Mouse (Mus musculus) monocyte, adult 2 months (primary cell): ENCODE data around the gene Zglp1.
"Not testable (repeated sequence)": the region's sequence is repeated elsewhere in the genome, so short reads cannot be mapped to it uniquely, and the experiment has no call there.

ENCODE experiments used
- DNase-seq, 2 experiments: peaks; one replicate each; pipeline ENCODE4 v3.0.0; 2022; ENCODE audit warnings: low spot score in 2 of 2, low read depth in 1 of 2

Gene Zglp1

DNA sequence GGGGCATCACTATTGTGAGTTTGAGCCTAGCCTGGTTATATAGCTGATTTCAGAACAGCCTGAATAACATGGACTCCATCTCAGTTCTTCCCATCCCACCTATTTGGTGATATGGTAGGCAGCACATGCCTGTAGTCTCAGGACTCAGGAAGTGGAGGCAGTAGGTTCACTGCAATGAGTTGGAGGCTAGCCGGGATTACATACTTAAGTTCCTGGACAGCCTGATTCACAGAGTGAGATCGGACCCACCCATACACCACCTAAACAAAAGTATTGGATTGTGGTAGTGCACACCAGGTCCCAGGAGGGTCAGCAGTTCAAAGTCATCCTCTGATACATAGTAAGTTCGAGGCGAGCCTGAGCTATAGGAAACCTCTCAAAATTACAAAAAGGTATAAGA is 5.7 kb upstream of the Zglp1 start:
- DNase-seq: no peak

- no peak for DNase-seq
These were observed 4.0 kb downstream of the Zglp1 start for GRCm38 (mm10) chr9:21062928-21063327.

- DNase-seq: no peak
These were observed 15.3 kb downstream of the Zglp1 start for GRCm38 (mm10) chr9:21051578-21051977.

GRCm38 (mm10) chr9:21045235-21045634 is 21.7 kb downstream of the Zglp1 start:
- no peak for DNase-seq

GRCm38 (mm10) chr9:21044785-21045184 is 22.1 kb downstream of the Zglp1 start:
- DNase-seq: not testable (repeated sequence)

DNA sequence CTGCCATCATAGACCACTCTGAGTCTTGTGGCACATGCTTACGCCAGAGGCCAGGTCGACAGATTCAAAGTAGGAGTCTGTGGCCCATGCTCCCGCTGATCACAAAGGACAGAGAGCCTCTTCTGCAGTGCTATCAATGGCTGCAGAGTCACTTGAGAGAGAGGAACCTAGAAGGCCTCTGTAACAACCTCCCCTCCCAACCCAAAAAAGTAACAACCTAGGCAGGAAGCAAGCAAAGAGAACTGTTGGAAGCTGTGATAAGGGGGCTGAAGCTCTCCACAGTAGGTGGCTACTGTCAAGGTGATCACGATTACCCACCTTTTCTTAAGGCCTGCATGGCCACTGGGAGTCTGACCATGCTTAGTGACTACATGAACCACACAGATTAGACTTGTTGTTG is 23.3 kb downstream of the Zglp1 start:
- no peak for DNase-seq

- no peak for DNase-seq
These were observed 25.6 kb downstream of the Zglp1 start for GRCm38 (mm10) chr9:21041308-21041707.

DNA sequence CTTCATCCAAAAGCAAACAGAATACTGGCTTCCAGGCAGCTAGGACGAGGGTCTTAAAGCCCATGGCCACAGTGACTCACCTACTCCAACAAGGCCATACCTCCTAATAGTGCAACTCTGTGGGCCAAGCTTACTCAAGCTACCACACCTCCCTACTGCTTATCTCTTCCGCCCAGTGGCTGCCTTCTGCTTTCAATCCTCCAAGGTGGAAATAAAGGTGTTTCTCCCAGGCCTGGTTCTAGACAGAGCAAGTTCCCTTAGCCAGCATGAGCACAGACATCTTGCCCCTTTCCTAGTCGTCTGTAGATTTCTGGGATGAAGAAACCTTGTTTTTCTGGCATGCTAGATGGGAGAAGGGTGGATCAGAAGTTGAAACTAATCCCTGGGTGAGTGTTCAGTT is 27.1 kb downstream of the Zglp1 start:
- no peak for DNase-seq

DNA sequence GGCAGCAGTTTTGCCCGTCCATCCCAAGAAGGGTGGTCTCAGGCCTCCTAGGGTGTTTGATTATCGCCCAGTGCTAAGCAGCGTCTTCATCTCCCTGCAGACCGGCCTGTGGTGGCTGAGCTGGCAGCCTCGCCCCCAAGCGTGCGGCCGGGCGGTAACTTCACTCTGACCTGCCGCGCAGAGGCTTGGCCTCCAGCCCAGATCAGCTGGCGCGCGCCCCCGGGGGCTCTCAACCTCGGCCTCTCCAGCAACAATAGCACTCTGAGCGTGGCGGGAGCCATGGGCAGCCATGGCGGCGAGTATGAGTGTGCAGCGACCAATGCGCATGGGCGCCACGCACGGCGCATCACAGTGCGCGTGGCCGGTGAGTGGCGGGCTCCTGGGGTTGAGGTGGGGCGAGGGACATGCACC is 29.4 kb downstream of the Zglp1 start:
- no peak for DNase-seq

DNA sequence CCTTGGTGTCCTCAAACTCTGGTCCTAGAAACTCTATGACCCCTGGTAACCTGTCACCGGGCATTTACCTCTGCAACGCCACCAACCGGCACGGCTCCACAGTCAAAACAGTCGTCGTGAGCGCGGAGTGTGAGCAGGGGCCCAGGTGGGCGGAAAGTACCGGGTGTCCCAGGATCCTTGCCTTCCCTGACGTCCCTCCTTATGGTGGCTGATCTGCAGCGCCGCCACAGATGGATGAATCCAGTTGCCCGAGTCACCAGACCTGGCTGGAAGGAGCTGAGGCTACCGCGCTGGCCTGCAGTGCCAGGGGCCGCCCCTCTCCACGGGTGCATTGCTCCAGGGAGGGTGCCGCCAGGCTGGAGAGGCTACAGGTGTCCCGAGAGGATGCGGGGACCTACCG is 30.2 kb downstream of the Zglp1 start:
- DNase-seq: no peak

DNA sequence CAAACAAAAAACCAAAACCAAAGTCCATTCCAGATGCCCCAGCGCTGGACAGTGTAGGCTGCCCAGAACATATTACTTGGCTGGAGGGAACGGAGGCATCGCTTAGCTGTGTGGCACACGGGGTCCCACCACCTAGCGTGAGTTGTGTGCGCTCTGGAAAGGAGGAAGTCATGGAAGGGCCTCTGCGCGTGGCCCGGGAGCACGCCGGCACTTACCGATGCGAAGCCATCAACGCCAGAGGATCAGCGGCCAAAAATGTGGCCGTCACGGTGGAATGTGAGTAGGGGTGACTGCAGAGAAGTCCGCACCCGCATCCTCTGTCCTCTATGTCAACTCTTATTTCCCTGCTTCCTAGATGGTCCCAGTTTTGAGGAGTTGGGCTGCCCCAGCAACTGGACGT is 30.7 kb downstream of the Zglp1 start:
- no peak for DNase-seq

DNA sequence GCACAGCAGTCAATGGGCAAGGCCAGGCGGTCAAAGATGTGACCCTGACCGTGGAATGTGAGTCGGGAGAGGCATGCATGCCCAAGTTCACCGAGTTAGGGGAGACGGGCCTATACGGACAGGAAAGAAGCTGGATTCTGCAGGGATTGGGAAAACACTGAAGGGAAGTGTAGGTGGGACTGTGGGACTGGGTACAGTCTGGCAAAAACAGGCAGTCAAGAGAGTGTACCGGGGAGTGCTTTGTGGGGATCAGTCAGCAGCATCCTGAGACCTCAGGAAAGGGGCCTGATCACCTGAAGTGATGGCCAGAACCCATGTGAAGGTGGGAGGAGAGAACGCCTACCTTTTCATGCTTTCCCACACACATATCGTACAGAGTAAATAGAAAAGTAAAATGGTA is 31.3 kb downstream of the Zglp1 start:
- no peak for DNase-seq

- DNase-seq: no peak
These were observed 32.3 kb downstream of the Zglp1 start for GRCm38 (mm10) chr9:21034481-21035085.

DNA sequence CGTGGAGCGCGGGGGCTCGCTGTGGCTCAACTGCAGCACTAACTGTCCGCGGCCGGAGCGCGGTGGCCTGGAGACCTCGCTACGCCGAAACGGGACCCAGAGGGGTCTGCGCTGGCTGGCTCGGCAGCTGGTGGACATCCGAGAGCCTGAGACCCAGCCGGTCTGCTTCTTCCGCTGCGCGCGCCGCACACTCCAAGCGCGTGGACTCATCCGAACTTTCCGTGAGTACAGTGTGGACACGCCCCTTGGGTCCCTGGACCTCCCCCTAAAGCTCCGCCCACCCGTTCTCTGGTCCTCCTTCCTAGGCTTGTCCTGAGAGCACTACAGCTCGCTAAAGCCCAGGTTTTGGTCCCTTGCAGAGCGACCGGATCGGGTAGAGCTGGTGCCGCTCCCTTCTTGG is 33.8 kb downstream of the Zglp1 start:
- DNase-seq: peak; percentile 68 to 84

DNA sequence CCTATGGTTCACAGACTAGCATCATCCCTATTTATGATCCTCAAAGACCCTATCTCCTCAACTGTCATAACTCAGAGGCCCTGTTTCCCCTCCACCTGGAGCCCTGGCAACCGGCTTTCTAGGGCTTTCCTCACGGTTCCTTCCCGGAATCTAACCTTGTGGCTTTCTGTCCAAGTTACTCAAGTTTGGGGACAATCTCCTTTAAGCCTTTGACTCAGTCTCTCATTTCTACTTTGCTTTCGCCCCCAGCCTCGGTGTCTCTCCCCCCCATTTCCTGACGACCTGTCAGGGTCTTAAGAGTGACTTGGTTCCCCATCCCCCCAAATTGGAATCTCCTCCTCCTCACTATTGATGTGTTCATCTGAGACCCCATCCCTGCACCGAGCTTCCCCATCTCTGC is 34.4 kb downstream of the Zglp1 start:
- no peak for DNase-seq

DNA sequence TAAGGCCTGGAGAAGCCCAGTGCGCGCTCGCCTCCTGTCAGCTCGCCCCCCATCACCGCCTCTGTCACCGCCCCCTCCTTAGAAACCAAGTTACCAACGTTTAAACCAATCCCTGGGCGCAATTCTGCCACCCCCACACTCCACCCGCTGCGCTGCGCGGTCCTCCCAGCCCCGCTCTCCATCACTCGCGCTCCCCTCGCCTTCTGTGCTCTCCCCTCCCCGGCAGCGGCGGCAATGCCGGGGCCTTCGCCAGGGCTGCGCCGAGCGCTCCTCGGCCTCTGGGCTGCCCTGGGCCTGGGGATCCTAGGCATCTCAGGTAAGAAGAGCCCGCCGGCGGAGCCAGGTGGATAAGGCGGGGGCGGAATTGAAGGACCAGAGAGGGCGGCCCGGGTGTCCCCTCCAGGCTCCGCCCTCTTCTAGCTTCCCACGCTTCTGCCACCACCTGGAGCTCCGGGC is 35.0 kb downstream of the Zglp1 start, which contains the start of gene Icam5:
Gene Icam5, plus strand, starts transcription at position 178 of the 456 bp plus-strand sequence.
- no peak for DNase-seq

DNA sequence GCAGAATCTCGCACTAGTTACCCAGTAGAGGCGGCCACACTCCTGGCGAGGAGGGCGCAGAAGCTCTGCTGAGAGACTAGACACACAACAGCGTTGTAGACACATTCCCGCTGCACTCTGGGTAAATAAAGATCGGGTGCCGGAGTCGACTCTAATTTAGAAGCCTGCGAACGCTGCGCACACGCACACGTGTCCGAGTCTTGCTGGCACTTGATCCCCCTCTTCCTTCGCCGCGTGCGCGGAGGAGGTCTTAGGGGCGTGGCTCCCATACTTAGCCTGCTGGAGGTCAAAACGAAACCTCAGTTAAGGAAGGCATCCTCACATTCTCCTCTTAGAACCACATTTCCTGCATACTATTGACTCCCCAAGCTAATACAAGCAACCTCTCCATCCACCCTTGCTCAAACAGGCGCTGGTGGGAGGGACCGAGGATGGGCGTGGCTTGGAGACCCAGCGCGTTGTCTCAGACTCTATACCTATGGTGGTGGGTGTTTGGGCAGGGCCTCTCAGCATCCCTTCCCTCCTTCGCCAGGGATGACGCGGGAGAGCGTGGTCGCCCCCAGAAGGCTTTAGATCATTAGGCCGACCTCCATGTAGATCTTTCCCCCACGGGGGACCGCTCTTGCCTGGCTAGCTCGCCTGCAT is 35.5 kb downstream of the Zglp1 start:
- peak in 1 of 2 experiments; percentile 41 for DNase-seq

DNA sequence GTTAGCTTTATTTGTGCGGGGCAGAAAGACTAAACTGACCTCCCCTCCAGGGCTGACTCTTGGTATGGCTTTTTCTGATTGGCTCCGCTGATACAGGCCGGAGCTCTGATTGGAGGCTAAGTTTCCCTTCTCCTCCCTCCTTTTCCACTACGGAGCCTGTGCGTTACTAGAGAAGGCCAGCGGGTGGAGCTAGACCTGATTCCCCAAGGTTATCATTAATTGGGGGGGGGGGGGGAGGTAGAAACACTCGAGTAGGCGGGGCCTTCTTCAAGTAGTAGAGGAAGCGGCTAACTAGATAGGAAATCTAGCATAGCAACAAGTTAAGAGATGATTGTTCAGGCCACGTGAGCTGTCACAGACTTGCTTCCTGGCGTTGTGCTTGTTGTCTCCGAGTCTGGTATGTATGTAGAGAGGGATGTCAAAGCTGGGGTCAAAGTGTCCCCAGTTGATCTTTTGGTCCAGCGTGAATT is 36.1 kb downstream of the Zglp1 start:
- DNase-seq: peak; percentile 64 to 78

DNA sequence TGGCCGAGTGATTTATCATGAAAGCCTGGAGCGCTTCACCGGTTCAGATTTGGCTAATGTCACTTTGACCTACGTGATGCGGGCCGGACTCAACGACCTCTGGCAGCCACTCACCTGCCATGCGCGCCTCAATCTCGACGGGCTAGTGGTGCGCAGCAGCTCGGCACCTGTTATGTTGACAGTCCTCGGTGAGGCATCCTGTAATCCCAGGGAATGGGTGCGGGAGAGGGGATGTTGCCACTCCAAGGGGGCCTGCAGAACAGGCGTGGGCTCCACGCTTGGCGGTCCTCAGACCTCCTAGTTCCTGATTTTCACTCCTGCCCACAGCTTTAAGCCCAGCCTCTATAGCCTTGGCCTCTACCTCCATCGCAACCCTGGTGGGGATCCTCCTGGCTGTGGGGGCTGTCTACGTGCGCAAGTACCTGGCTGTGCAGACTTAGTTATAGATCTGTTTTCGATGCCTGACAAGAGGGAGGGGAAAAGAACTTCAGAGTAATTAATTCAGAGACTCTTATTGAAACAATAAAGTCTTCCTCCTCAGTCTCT is 36.8 kb downstream of the Zglp1 start:
- no peak for DNase-seq

- peak; percentile 48 to 73 for DNase-seq
These were observed 37.4 kb downstream of the Zglp1 start, which contains the start of gene Icam4 for GRCm38 (mm10) chr9:21029291-21030054. Gene Icam4, plus strand, starts transcription at chr9:21029373.

GRCm38 (mm10) chr9:21028560-21029110 is 38.3 kb downstream of the Zglp1 start:
- no peak for DNase-seq
